Mouse (Mus musculus) granulocyte monocyte progenitor cell, adult 5-6 weeks (primary cell): ENCODE measurements at regions not wholly inside any gene's neighbourhood (a gene's known extent, or its start where the extent isn't known, plus 50 kb on each side); places are given as distances from the start of the nearest gene placed in this dataset.

Experiments
- ATAC-seq: replicated peaks from 2 replicates; pipeline ENCODE4 v1.8.0; 2016; ENCODE audit warnings: mild to moderate bottlenecking, moderate TSS enrichment, inconsistent platforms; ENCODE audit not compliant: poor library complexity, severe bottlenecking

DNA sequence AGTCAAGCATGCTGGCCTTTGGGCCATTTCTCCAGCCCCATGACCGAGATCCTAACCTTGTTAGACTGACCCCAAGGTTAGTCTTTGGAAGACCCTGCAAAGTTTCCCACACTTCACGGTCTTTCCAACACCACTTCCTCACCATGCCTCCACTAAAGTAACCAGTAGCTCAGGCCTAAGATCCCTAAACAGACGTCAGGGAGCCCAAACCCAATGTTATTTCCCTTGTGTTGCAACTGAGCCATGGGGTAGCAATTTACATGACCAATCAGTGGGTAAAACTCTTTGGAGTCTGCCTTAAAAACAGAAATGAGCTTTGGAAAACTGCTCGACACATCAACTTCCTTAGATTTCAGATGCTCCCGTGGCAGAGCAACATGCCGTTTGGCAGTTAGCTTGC lies 173.6 kb downstream of the Ttc8 start:
- ATAC-seq, result peak; percentile 54

DNA sequence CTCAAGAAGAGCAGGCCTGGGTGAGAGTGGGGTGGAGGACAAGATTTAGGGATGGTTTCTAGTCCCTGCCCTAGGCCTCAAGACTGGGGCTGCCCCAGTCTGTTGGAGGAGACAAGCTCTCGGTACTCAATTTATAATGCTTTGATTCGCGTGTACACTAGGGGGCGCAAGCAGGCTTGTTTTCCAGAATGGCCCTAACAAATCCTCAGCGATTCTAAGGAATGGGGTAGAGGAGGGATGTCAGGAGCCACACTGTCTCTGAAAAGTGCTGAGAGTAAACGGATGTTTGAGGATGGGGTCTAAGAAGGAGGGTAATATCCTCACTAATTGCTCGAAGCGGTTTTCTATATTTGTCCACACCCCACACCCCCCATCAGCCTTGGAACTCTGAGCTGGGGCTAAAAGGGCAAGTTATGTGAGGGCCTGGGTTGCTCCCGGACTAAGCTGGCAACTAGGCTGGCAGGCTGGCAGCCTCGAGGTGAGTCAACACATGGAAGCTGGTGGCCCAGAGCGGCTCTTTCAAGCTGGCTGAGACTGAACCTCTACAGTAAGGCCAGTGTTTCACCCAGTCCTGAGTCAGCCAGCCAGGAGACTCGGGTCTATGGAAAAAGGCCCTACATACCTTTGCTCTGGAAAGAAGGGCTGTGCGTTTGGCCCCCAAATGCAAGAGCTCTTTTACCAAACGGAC lies 176.7 kb downstream of the Ttc8 start:
- ATAC-seq, result peak; percentile 72

DNA sequence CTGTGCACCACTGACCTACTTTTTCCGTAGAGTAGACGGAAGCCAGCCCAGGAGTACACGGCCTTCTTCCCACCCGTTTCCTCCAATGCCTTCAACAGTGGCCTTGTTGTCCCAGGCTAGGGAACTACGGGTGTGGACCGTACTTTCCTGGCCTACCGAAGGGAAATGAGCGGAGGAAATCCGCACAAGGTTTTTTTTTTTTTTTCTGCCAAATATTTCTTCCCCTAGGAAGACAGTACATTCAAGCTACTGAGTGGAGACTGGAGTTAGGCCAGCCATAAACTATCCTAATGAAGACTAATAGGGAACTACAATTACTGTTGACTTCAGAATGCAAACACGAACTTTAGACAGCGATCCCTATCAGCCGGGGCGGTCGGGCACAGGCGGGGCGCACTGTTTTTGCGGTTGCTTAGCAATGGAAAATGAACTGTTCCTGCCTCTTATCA lies 177.3 kb downstream of the Ttc8 start:
- ATAC-seq, result no peak

DNA sequence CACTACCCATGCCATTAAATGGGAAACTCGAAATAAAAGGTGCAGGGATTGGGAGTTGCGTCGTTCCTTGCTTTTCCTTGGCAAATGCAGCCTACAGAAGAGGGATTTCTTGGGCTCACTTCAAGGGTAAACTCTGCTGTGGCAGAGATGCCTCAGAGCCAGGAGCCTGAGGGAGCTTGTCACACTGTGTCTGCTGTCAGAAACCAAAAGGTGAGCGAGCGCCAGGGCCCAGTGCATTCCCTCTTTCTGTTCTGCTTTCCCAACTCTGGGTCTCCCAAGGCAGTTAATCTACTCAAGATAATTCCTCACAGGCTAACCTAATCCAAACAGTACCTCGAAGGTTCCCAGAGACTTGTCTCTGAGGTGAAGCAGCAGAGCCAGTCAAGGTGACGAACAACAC lies 179.5 kb downstream of the Ttc8 start:
- ATAC-seq, result no peak

DNA sequence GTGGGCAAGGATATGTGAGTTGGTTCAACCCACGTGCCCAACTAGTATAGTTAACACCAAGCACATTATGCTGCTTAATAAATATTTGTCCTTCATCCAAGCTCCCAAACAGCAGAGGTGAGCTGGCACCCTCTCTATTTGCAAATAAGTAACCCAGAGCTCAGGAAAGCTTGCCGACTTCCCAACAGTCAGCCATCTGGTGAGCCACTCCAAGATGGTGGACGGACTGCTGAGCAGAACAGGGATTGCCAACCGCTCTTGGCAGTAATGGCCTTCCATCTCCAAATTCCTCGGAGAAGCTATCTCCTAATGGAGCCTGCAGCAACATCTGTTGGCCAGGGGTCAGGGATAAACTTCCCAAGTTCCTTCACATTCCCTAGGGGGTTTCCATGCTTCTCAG lies 188.2 kb downstream of the Ttc8 start:
- no peak for ATAC-seq

DNA sequence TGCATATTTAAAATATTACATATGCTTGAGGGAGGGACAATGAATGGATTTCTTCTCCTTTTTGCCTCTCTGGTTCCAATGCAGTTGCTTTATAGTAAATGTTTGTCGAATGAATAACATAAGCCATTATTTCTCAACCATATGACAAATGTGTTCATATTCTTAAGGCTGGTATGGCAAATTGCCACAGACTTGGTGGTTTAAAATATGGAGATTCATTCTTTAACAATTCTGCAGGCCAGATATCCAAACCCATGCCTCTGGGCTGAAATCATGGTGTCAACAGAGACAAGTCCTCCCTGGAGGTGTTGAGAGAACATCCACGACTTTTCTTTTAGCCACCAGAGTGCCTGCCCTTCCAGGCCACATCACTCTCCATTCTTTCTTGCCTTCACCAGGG lies 193.4 kb downstream of the Ttc8 start:
- ATAC-seq, result no peak

DNA sequence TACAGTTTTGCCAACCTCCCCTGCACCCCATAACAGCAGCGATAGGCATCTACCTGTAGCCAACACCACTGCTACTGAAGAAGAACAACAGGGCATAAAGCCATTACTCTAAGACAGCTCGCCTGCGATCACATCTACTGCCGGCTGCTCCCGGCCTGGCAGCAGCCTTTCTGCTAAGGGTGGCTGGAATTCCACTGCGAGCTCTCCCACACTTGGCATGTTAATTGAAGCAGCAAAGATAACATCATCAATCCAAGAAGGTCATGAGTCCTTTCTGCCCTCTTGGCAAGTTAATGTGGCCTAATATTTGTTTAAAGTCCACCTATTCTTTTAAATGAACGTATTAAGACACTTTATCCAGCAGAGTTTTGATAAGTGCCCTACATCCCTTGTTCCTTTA lies 196.1 kb downstream of the Ttc8 start:
- no peak for ATAC-seq

DNA sequence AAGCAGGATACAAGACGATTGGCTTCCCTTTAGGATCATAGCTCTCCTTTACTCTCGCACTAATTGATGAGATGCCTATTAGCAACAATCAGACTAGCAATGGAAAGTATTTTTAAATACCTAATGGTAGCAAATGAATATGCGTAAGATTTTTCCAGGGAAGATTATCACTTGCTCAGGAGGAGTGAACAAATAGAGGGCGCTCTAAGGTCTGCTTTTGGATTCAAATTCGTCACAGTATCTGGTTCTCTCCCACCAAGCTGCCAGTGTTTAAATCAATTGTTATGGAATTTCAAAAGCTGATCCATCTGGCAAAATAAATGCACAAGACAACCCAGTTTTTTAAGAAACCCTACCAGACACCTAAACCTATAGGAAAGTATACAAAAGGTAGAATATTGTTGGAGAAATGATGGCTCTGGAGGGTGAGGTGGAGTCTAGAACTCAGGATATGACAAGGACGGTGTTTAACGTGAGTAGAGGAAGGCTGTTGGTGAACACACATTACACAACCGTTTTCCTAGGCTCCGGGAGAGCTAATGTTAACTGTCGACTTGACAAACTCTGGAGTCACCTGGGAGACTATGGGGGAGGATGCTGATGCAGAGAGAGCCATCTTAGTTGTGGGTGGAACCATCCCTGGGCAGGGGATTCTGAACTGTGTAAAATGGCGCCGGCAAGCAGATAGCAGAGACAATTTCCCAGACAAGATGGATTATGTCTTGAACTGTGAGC lies 198.2 kb downstream of the Ttc8 start:
- ATAC-seq, result no peak

DNA sequence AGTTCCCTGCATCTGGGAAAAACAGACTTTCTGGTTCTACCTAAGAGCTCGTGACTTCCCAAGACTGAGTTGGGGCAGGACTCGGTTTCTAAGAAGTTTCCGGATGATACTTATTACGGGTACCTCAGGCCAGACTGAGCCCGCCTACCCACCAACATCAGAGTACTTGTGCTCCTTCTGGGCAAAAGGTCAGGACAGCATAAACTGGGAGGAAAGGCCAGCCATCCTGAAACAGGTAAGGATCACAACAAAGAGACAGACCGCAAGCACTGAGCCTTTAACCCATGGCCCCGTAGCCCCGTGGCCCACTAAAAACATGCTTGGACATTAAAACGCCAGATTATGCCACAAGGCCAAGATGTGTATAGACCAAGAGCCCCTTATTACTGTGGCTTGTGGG lies 199.6 kb downstream of the Ttc8 start:
- ATAC-seq, result no peak

DNA sequence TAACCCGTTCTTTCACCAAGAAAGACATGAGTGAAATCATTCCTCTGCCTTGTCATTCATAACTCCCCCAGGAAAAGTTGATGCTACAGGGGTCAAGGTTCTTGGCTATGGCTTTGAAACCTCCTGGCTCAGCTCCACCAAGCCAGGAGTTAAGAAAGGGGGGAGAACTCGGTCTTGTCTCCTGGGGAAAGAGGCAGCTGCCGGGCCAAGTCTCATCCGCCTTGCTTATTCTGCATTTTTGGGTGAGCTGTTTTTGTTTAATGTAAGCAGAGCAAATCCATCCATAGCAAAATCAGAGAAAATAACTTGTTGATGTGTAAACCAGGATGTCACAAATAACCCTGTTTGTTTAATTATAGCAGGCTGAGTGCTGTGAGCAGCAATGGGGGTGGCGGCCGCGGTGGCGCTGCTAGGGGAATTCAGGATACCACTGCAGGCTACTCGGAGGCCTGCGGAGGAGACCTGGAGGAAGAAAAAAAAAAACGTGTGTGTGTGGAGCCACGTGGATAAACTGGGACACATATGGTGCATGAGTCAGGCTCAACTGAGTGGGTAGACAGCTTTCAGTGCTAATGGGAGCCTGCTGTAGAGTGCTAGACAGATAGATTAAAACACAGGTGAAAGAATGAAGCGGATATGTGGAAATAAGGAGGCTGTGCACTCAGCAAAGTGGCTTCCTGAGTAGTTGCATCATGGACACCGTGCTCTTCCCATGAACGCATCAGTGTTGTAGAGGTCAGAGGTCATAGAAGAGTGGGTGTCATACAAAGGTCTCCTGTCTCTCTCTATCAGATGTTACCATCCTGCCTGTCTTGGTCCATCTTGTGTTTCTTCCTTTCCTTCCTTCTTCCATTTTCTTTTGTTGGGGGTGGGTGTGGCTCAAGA lies 203.5 kb downstream of the Ttc8 start:
- ATAC-seq, result peak; percentile 17; the same call in 1 of the 2 replicates

DNA sequence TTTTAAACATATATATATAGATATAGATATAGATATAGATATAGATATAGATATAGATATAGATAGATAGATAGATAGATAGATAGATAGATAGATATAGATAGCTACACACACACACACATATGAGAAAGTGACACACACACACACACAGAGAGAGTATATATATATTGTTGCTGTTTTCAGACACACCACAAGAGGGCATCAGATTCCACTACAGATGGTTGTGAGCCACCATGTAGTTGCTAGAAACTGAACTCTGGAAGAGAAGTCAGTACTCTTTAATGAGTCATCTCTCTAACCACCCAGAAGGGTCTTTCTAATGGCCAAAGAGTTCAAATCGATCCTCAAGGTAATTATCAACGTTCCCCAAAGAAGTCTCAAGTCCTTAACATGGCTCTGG lies 205.8 kb downstream of the Ttc8 start:
- ATAC-seq, result no peak
